Mouse (Mus musculus) cerebellum, adult 2 months (tissue): ENCODE results near the gene Zscan12. TPM values are rescaled to one million over a fixed set of nuclear protein-coding genes. Genes with fewer than 3 reads are reported as not detected.

ENCODE experiments used
- DNase-seq, 2 experiments: peaks; one replicate each; pipeline ENCODE4 v3.0.0; 2021
- H3K27ac ChIP-seq: fragments of 200-500 bp; 2 replicates; pipeline ENCODE4 v1.5.1; 2012; ENCODE audit warnings: low read length, control low read depth, inconsistent platforms; ENCODE audit not compliant: insufficient read depth
- H3K27me3 ChIP-seq: fragments of 200-500 bp; 2 replicates; pipeline ENCODE4 v1.6.1; 2012; ENCODE audit warnings: inconsistent platforms, mild to moderate bottlenecking, low read length, moderate library complexity; ENCODE audit not compliant: control insufficient read depth, insufficient read depth
- H3K4me1 ChIP-seq: fragments of 200-500 bp; 2 replicates; pipeline ENCODE4 v1.6.1; 2011; ENCODE audit warnings: low read length; ENCODE audit not compliant: control insufficient read depth, insufficient read depth
- H3K4me3 ChIP-seq: fragments of 200-500 bp; replicated peaks from 2 replicates; pipeline ENCODE3; 2011; ENCODE audit warnings: mild to moderate bottlenecking, low read depth, low read length, control low read depth; ENCODE audit not compliant: insufficient read depth
- CTCF ChIP-seq: fragments of 200-500 bp; IDR thresholded peaks from 2 replicates; pipeline ENCODE4 v1.5.1; 2011; ENCODE audit warnings: low read depth, mild to moderate bottlenecking, control low read depth, low read length, moderate library complexity, borderline replicate concordance; ENCODE audit not compliant: insufficient read depth
- POLR2A ChIP-seq: fragments of 200-500 bp; IDR thresholded peaks from 2 replicates; pipeline ENCODE4 v1.6.1; 2011; ENCODE audit warnings: low read length, control low read depth, borderline replicate concordance; ENCODE audit not compliant: insufficient read depth
- WGBS: fragments of 180-500 bp; shearing (Covaris S2); methylation state at CpG from one replicate; pipeline ENCODE4 v1.1.7; 2018; 5-methylcytosine and 5-hydroxymethylcytosine counted together
- polyA plus RNA-seq: library from polyadenylated mRNA; depleted of rRNA; stranded (reverse); fragments of >200 nt; gene quantifications from 2 replicates; pipeline ENCODE4 v1.2.3, GENCODE M21; 2012; rRNA removed

Zscan12 gene
- 6.5 and 6.7 TPM in 2 replicates for polyA plus RNA-seq

DNA sequence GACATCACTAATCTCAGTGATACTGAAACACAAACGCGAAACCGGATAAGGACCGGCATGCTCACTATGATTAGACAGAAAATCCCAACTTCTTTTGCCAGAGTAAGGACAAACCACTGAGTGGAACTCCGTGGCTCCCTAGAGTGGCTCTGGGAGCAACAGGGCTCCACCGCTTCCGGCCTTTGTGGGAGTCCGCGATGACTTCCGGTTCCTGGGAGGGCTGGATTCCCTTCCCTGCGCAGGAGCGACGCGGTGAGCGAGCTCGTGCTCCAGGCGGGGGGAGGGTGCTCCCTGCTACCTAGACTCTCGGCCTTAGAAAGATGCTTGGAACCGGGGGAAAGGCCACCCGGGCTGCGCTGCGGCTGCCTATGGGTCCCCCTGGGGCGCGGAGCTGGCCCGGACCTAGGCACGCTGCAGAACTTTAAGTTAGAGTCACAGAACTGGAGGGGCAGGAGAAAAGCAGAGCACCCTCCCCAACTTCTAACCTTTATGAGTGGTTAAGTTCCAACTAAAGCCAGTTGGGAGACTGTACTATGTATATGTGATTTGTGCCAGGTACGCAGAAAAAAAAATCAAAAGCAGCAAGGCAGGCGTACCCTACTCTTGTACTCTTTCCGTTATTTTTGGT is at the start of gene Zscan12:
Gene Zscan12, plus strand, starts transcription at position 200 of the 628 bp plus-strand sequence.
- DNase-seq, result peak; percentile 91 to 95
- whole genome bisulfite sequencing, result under 1% methylated on average over 29 of the region's 29 CpGs

DNA sequence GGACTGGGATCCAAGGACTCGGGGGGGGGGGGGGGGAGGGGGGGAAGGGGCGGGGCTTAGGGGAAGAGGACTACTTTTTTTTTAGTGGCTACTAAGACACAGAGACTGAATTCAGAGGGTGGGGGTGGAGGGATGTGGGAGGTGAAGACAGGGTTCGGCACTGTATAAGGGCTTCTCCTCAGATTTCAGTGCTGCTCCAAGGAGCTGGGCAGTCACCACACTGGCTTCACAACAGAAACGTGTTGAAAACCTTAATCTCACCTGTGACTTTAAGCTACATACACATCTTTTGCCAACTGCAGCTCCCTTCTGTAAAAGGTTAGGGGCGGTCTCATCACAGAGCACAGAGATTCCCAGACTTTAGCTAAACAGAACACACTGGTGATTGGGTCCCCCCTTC is 49.8 kb upstream of the Zscan12 start:
- 53% methylated on average over 3 of the region's 5 CpGs for WGBS
- Histone ChIP-seq H3K4me3 (no peak overlapping the region), H3K27me3 (no peaks in the 10 kb centered on the region), H3K4me1 (no peaks in the 10 kb centered on the region), H3K27ac (no peak overlapping the region)
- no peak for DNase-seq
- TF ChIP-seq CTCF (no peak), POLR2A (no peak)

More for the DNA sequence above, at the start of gene Zscan12:
- Histone ChIP-seq H3K27ac (no peak within 1 kb of the TSS; the same call in 1 of the 2 replicates), H3K4me1 (peaks cover 2% of the 10 kb centered on the region; the same call in 1 of the 2 replicates), H3K4me3 (peak within 1 kb of the TSS; percentile 68), H3K27me3 (no peaks in the 10 kb centered on the region)
- TF ChIP-seq POLR2A, result peak; percentile 82
- TF ChIP-seq CTCF, result no peak

DNA sequence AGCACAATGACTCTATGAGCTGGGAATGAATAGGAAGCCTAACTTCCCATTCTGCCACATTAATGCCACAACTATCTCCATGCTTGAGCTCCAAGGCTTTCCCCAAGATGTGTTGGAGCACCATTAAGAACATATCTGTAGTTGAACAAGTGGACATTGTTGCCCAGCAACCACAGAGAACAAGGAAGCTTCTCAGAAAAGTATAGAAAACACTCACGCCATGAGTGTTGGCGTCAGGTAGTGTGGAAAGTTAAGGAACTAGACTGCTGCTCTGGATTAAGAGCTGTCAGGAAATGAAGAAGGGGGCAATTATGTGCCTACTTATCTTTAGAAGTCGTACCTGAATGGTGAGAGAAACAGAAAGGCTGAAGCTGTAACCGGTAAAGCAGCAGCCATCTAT is 48.7 kb upstream of the Zscan12 start:
- 82% methylated on average over 4 of the region's 4 CpGs for WGBS
- no peak overlapping the region for H3K27ac ChIP-seq
- H3K27me3 ChIP-seq, result no peaks in the 10 kb centered on the region
- TF ChIP-seq POLR2A (no peak), CTCF (no peak)
- no peak for DNase-seq
- no peak overlapping the region for H3K4me3 ChIP-seq
- no peaks in the 10 kb centered on the region for H3K4me1 ChIP-seq

- no peak for DNase-seq
- TF ChIP-seq CTCF (no peak), POLR2A (no peak)
- no peak overlapping the region for H3K27ac ChIP-seq
- whole genome bisulfite sequencing, result 79% methylated on average over 3 of the region's 3 CpGs
- H3K27me3 ChIP-seq, result no peaks in the 10 kb centered on the region; the same call in 1 of the 2 replicates
- no peaks in the 10 kb centered on the region; the same call in 1 of the 2 replicates for H3K4me1 ChIP-seq
- H3K4me3 ChIP-seq, result no peak overlapping the region
Observed at GRCm38 (mm10) chr13:21320262-21320661, 42.4 kb upstream of the Zscan12 start.

DNA sequence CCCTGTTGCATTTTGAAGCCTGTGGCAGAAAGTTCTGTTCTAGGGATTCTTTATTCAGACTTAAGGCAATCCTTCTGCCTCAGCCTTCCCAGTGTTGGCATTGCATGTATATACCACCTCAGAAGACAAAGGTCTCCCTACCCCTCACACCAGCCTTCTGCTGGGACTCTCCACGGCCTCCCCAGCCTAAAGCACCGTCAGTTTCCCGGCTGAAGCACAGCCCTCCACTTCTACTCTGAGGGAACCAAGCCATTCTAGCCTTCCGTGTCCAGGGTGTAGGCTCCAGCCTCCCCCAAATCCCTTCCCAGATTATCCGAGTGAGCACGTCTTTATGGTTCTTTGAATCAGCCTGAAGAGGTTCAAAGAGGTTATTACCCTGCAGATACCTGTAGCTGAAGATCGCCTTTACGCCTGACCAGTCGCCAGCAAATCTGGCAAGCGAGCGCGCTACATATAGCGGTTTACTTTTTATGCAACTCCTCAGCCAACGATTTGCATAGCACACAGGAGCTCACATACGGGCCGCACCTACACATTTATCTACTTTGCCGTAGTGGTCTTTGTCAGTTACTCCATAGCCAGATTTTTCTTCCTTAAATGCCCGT is 40.6 kb upstream of the Zscan12 start:
- H3K27ac ChIP-seq, result no peak overlapping the region
- TF ChIP-seq POLR2A, result no peak
- H3K4me3 ChIP-seq, result peak overlapping the region; percentile 63
- H3K4me1 ChIP-seq, result no peaks in the 10 kb centered on the region; the same call in 1 of the 2 replicates
- 5% methylated on average over 18 of the region's 18 CpGs for WGBS
- peak; percentile 35 to 44 for DNase-seq
- no peaks in the 10 kb centered on the region; the same call in 1 of the 2 replicates for H3K27me3 ChIP-seq

- no peak for TF ChIP-seq POLR2A
- TF ChIP-seq CTCF, result no peak
- DNase-seq, result peak; percentile 70 to 71
- Histone ChIP-seq H3K4me3 (peak overlapping the region; percentile 44), H3K4me1 (no peaks in the 10 kb centered on the region; the same call in 1 of the 2 replicates), H3K27ac (no peak overlapping the region), H3K27me3 (no peaks in the 10 kb centered on the region; the same call in 1 of the 2 replicates)
- 18% methylated on average over 18 of the region's 18 CpGs for WGBS
Observed at GRCm38 (mm10) chr13:21322509-21323375, 39.9 kb upstream of the Zscan12 start.

GRCm38 (mm10) chr13:21323405-21323804 is 39.2 kb upstream of the Zscan12 start:
- no peak for TF ChIP-seq POLR2A
- TF ChIP-seq CTCF, result no peak
- H3K4me3 ChIP-seq, result no peak overlapping the region
- no peaks in the 10 kb centered on the region; the same call in 1 of the 2 replicates for H3K27me3 ChIP-seq
- 71% methylated on average over 6 of the region's 6 CpGs for WGBS
- no peak overlapping the region for H3K27ac ChIP-seq
- no peak for DNase-seq
- no peaks in the 10 kb centered on the region; the same call in 1 of the 2 replicates for H3K4me1 ChIP-seq
